Mouse (Mus musculus) urinary bladder, postnatal 25 days (tissue): ENCODE data around the gene Fcer1a.
"Not testable (repeated sequence)": the region's sequence is repeated elsewhere in the genome, so short reads cannot be mapped to it uniquely, and the experiment has no call there.

Experiments
- DNase-seq: peaks from one replicate; pipeline ENCODE4 v3.0.0; 2022; ENCODE audit warnings: low spot score

Fcer1a gene

DNA sequence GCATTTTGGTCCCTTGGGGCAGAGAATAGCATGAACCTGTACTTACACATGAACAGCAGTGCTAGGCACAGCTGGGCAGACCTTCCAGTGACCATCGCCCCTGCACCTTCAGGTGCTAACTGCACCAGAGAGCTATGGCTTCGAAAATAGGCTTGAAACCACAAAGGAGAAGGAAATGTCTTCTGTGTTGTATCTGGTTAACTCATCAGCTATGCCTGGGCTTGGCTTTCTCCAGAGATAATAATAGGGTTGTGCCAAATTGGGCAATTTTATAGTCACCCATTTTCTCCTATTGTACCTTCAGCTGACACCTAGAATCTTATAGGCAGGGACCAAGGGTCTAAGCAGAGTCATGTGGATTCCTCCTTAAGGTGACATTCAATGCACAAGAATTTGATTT, at the start of gene Fcer1a:
Gene Fcer1a, minus strand, starts transcription at position 134 of the 400 bp plus-strand sequence.
- no peak for DNase-seq

- no peak for DNase-seq
Measured at GRCm38 (mm10) chr1:173265701-173266100, 38.7 kb upstream of the Fcer1a start, which contains the start of gene Olfr418. Gene Olfr418 (plus strand): TSS chr1:173266001.

GRCm38 (mm10) chr1:173249888-173250287, 22.9 kb upstream of the Fcer1a start:
- no peak for DNase-seq

- DNase-seq, result not testable (repeated sequence)
Measured at GRCm38 (mm10) chr1:173237004-173237403, 10.0 kb upstream of the Fcer1a start.

DNA sequence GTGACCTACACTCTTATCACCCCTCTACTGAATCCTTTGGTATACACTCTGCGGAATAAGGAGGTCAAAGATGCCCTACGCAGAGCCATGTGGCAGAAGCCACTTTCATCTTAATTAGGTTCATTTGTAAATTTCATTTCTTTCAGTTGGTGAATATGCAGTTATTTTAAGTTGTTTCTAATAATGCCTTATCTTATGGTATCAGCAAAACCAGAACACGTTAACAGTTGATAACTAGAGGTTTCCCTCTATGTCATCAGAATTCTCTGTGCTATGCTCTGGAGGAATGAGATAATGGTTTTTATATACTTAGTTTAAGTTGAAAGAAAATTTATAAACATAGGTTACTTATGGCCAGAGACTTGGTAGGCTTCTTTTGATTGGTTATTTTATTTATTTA, 10.5 kb downstream of the Fcer1a start:
- no peak for DNase-seq

- no peak for DNase-seq
Measured at GRCm38 (mm10) chr1:173212092-173212491, 14.9 kb downstream of the Fcer1a start, which contains the start of gene Olfr1404. Gene Olfr1404 (plus strand): TSS chr1:173212392.

DNA sequence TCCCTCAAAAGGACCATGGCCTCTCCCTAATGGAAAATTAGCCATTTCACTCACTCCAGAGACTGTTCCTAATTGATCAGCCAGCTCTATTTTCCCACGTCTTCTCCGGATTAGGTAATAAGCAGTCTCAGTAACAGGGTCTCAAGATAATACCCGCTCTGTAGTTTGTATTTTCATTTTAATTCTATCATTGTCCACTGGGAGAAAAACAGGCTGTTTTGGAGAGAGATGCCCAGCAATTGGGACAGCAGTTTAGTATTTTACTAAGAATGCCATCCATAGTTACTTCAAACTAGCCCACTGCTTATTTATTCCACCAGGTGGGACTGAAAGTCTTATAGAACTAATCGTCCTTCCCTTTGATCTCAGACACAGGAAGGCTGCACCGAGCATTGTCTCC, 29.5 kb downstream of the Fcer1a start, which contains the start of gene Olfr218:
Gene Olfr218, plus strand, starts transcription at position 301 of the 400 bp plus-strand sequence.
- DNase-seq, result no peak

- DNase-seq, result no peak
Measured at GRCm38 (mm10) chr1:173196359-173196758, 30.7 kb downstream of the Fcer1a start.

GRCm38 (mm10) chr1:173192059-173192458, 35.0 kb downstream of the Fcer1a start:
- DNase-seq, result no peak

- no peak for DNase-seq
Measured at GRCm38 (mm10) chr1:173190540-173190939, 36.5 kb downstream of the Fcer1a start, which contains the start of gene Olfr1406. Gene Olfr1406 (minus strand): TSS chr1:173190640.

DNA sequence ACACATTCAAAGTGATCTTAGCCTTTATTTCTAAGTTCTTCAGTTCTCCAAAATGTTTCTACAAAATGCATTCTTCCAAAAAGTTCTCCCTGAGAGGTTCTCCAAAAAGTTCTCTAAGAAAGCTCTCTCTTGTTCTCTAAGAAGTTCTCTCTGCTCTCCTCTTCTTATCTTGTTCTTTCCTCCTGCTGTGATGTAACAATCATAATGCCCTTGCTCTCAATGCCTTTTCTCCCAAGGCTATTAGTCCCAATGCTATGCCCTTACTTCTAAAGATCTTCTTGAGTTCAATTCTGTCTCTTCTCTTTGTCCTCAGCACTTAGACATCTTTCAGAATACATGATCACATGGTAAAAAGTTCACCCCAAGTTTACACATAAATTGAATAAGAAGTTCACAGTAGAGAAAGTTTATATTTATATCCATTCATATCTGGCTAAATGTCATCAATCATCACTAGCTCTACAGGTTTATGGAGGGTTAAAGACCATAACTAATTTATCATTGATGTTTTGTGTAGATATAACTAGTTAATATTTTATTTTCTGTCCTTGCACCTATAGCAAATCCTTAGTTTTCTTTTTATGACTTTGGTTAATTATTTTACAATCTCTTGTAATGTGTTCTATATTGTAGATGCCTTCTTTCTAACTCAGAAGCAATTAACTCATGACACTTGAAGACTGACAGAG, 52.7 kb downstream of the Fcer1a start:
- no peak for DNase-seq
